Mouse (Mus musculus): Measurements from ENCODE around the gene Kcnh4. TPM values are rescaled to one million over a fixed set of nuclear protein-coding genes. Genes with fewer than 3 reads are reported as not detected.

The Kcnh4 gene
- polyA plus RNA-seq, 1 experiment from 2014 or later = 0.18 TPM

DNA sequence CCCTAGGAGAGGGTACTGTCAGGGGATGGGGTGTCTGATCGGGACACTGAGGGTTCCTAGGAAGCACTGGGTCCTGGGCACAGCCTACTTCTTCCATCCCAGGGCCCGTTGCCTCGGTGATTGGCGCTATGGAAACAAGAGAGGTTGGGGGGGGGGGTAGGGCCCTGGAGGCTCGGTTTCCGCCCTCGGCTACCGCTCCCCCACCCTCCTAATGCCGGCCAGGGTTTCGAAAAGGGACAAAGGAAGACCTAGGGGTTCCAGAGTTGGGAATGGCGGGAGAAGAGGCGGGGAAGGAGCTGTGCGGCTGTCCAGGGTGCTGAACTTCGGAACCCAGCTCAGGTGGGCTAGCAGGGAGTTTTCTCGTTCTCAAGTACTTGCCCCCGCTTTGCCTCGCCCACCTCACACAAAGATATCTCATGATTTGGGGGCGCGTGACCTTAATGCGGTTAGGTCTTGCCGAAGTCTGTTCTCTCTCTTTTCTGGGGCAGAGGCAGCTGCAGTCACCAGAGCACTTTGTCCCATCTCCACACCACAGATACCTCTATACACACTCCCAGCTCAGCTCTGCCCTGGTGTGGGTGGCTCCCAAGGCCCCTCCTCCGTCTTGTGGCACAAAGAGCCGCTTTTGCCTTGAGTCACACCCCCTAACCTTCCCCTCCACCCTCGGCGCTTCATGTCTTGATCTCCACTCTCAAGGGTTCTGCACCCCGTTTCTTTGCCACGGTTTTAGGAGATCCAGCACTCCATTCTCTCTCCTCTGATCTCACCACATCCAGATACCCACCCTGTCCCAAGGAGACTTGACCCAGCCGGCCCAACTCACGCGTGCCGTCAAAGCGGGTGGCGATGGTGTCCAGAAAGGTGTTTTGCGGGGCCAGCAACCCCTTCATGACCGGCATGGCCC lies 783 bp downstream of the Kcnh4 start:
- Histone ChIP-seq H3K9ac (no peak overlapping the region), H3K4me3 (replicated peaks) (peak overlapping the region; percentile 33), H3K36me3 (no peaks in the 10 kb centered on the region), H3K27me3 (replicated peaks) (peaks cover 28% of the 10 kb centered on the region), H3K4me2 (replicated peaks) (peak overlapping the region; percentile 70), H3K4me1 (replicated peaks) (peaks cover 18% of the 10 kb centered on the region), H3K27ac (no peak overlapping the region), H3K9me3 (no peaks in the 10 kb centered on the region)
- WGBS = 2% methylated on average over 35 of the region's 35 CpGs
- peak; percentile 50 for ATAC-seq

DNA sequence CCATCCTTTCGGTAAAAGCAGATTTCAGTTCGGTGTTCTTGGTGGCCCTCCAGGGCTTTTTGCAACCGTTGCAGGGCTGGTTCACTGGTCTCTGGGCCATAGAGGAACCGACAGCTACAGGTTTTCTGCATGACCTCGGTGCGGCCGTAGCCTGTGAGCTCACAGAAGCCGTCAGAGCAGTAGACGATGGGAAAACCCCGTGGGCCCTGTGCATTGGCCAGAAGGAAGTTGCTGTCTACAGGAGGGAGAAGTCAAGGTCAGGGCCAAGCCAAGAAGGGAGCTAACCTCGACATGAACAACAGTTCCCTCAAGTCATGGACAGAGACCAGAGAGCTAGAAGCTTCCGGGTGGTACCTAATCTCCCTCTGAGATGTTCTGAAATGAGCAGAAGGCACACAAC lies 2.2 kb downstream of the Kcnh4 start:
- WGBS = 87% methylated on average over 12 of the region's 12 CpGs
- Histone ChIP-seq H3K4me2 (replicated peaks) (no peak overlapping the region), H3K4me1 (replicated peaks) (peaks cover 18% of the 10 kb centered on the region), H3K27me3 (replicated peaks) (peaks cover 22% of the 10 kb centered on the region), H3K36me3 (no peaks in the 10 kb centered on the region), H3K9ac (no peak overlapping the region), H3K4me3 (replicated peaks) (no peak overlapping the region), H3K9me3 (no peaks in the 10 kb centered on the region), H3K27ac (no peak overlapping the region)
- ATAC-seq = no peak

DNA sequence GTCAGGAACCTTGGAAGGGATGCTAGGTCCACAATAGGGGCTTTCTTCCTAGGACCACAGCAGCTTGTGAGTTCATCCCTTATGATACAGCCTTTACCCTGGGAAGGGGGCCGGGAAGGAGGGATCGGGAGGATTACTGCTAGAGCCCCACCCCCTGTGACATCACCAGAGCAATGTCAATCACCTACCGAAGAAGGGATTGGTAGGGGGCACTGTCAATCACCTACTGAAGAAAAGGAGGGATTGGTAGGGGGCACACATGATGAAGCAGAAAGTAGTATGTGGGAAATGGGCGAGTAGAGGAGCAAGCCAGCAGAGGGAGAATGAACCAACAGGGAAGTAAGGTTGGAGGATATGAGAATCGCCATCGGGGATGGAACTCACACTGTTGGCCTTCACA lies 3.3 kb downstream of the Kcnh4 start:
- ATAC-seq = no peak
- no peak overlapping the region for H3K4me2 ChIP-seq (replicated peaks)
- H3K36me3 ChIP-seq = no peaks in the 10 kb centered on the region
- no peak overlapping the region for H3K9ac ChIP-seq
- H3K4me1 ChIP-seq (replicated peaks) = peaks cover 13% of the 10 kb centered on the region
- H3K27ac ChIP-seq = no peak overlapping the region
- H3K27me3 ChIP-seq (replicated peaks) = peaks cover 19% of the 10 kb centered on the region
- H3K4me3 ChIP-seq (replicated peaks) = no peak overlapping the region
- WGBS = 56% methylated on average over 6 of the region's 6 CpGs
- H3K9me3 ChIP-seq = no peaks in the 10 kb centered on the region

DNA sequence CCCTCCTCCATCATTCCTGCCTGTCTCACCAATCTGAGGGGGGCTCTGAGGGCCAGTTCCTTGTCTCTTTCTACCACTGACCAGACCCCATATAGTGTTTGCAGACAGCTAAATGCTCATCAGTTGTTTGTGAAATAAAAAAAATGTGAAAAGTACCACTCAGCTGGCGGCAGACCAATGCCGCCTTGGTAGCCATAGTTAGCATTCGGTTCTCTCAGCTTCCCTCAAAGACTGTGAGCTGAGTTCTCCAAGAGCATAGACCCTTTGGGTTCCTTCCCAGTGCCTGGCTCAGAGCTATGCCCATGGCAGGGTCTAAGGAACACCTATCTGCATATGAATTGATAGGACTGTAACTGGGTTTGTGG lies 5.1 kb downstream of the Kcnh4 start:
- no peak overlapping the region for H3K4me2 ChIP-seq (replicated peaks)
- H3K27ac ChIP-seq = no peak overlapping the region
- 89% methylated on average over 3 of the region's 3 CpGs for WGBS
- no peaks in the 10 kb centered on the region for H3K36me3 ChIP-seq
- H3K9ac ChIP-seq = no peak overlapping the region
- peaks cover 8% of the 10 kb centered on the region for H3K4me1 ChIP-seq (replicated peaks)
- H3K4me3 ChIP-seq (replicated peaks) = no peak overlapping the region
- ATAC-seq = no peak
- H3K9me3 ChIP-seq = no peaks in the 10 kb centered on the region
- H3K27me3 ChIP-seq (replicated peaks) = peaks cover 16% of the 10 kb centered on the region

DNA sequence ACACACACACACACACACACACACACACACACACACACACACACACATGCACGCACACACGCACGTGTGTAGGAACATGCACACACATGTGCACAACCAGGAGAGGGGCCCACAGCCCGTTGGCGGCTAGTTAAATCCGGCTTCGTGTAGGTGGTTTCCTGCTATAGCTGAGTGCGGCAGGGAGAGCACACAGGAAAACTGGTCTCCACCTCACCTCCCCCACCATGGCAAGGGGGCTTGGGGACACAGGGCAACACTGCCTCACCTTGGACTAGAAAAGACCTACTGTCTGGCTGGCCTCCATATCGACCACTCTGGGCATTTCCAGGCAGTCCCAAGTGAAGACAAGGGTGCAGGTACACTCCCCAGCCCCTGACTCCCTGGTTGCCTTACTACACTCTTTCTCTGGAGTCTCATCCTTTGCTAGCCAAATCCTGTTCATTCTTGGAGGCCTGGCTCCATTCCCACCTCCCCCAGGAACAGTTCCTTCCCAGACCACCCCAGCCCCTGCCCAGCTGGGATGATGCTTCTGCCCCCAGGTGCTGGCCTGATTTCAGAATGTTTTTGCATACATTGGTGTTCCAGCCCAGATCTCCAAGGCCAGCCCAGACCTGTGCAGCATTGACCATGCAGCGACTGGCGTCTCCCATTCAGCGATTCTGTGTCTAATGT lies 5.6 kb downstream of the Kcnh4 start:
- Histone ChIP-seq H3K4me1 (replicated peaks) (peaks cover 3% of the 10 kb centered on the region; the same call in 1 of the 2 replicates), H3K9ac (no peak overlapping the region), H3K4me3 (replicated peaks) (no peak overlapping the region), H3K27ac (no peak overlapping the region), H3K27me3 (replicated peaks) (peaks cover 16% of the 10 kb centered on the region), H3K9me3 (no peaks in the 10 kb centered on the region), H3K4me2 (replicated peaks) (no peak overlapping the region), H3K36me3 (no peaks in the 10 kb centered on the region)
- no peak for ATAC-seq
- 79% methylated on average over 12 of the region's 12 CpGs for WGBS

DNA sequence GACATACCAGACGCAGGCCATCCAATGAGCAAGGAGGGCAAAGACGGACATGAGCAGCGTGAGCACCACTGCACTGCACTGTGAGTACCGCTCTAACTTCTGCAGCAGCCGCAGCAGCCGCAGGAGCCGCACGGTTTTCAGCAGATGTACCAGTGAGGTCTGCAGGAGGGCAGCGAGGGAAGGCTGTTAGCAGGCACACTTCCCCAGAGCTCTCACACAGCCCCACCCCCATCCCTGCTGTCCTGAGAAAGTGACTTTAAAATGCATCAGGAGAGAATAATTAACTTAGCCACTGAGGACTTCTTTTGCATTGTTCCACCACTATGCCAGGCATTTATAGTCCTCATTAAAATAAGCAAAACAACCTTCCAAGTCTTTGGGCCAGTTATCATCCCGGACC lies 7.4 kb downstream of the Kcnh4 start:
- Histone ChIP-seq H3K4me2 (replicated peaks) (no peak overlapping the region), H3K27me3 (replicated peaks) (peaks cover 21% of the 10 kb centered on the region), H3K4me1 (replicated peaks) (no peaks in the 10 kb centered on the region), H3K9ac (no peak overlapping the region), H3K9me3 (no peaks in the 10 kb centered on the region), H3K27ac (no peak overlapping the region), H3K4me3 (replicated peaks) (no peak overlapping the region), H3K36me3 (no peaks in the 10 kb centered on the region)
- ATAC-seq = no peak
- WGBS = 28% methylated on average over 10 of the region's 10 CpGs

DNA sequence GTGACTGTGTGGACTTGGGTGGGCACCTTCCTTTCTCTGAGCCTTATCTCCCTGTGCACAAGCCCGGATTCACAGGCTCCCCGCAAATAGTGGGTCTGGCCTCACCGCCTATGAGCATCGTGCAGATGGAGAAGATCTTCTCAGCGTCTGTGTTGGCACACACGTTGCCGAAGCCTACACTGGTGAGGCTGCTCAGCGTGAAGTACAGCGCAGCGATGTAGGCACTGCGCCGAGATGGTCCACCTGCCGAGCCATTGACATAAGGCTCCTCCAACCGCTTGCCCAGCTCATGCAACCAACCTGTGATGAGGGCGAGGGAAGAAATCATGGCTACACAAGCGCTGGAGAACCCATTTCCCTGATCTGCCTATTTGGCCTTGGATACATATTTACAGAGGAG lies 9.6 kb downstream of the Kcnh4 start:
- Histone ChIP-seq H3K4me3 (replicated peaks) (no peak overlapping the region), H3K4me2 (replicated peaks) (no peak overlapping the region), H3K9me3 (no peaks in the 10 kb centered on the region), H3K4me1 (replicated peaks) (no peaks in the 10 kb centered on the region), H3K36me3 (no peaks in the 10 kb centered on the region), H3K9ac (no peak overlapping the region), H3K27me3 (replicated peaks) (peaks cover 21% of the 10 kb centered on the region), H3K27ac (no peak overlapping the region)
- no peak for ATAC-seq
- 90% methylated on average over 16 of the region's 16 CpGs for WGBS

DNA sequence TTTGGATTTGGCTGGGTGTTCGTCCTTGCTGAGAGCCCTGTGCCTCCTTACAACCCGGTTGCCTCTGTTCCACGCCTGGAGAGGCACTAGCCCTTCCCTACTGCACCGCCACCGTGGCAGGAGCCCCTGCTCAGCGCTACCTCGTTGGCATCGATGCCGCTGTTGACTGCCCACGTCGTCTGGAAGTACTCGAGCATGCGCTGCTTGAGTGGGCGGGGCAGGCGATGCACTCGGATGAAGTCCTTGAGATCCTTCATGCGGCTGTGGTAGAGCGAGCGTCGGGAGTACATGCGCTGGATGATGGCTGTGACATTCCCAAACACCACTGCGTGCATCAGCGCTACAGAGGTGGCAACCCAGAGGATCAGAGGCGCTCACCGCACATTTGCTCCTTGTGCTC lies 10.3 kb downstream of the Kcnh4 start:
- ATAC-seq = no peak
- H3K4me2 ChIP-seq (replicated peaks) = peak overlapping the region; percentile 17; the same call in 1 of the 2 replicates
- peaks cover 21% of the 10 kb centered on the region for H3K27me3 ChIP-seq (replicated peaks)
- no peaks in the 10 kb centered on the region for H3K36me3 ChIP-seq
- 47% methylated on average over 25 of the region's 25 CpGs for WGBS
- H3K9me3 ChIP-seq = no peaks in the 10 kb centered on the region
- no peak overlapping the region for H3K9ac ChIP-seq
- H3K27ac ChIP-seq = no peak overlapping the region
- no peaks in the 10 kb centered on the region for H3K4me1 ChIP-seq (replicated peaks)
- no peak overlapping the region for H3K4me3 ChIP-seq (replicated peaks)

DNA sequence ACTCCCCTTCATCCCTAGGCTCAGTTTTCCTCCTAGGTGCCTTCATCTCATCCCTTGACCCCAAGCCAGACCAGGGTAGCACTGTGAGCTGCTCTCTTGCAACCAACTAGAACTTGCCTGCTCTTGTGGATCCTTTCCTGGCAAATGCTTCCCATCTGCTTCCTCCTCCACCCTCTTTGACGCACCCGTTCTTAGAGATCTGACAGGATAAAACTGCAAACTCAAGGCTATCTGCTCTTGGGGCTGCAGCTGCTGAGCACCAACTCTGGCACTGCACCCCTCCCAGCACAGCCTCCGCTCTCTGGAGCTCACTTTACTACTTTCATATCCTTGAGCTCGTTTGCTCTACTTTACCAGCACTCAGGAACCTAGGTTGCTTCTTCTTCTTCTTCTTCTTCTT lies 11.1 kb downstream of the Kcnh4 start:
- WGBS = 68% methylated on average over 4 of the region's 4 CpGs
- H3K4me2 ChIP-seq (replicated peaks) = no peak overlapping the region
- ATAC-seq = no peak
- no peak overlapping the region for H3K27ac ChIP-seq
- H3K4me3 ChIP-seq (replicated peaks) = no peak overlapping the region
- no peaks in the 10 kb centered on the region for H3K4me1 ChIP-seq (replicated peaks)
- H3K9me3 ChIP-seq = no peaks in the 10 kb centered on the region
- no peaks in the 10 kb centered on the region for H3K36me3 ChIP-seq
- H3K9ac ChIP-seq = no peak overlapping the region
- peaks cover 21% of the 10 kb centered on the region for H3K27me3 ChIP-seq (replicated peaks)

DNA sequence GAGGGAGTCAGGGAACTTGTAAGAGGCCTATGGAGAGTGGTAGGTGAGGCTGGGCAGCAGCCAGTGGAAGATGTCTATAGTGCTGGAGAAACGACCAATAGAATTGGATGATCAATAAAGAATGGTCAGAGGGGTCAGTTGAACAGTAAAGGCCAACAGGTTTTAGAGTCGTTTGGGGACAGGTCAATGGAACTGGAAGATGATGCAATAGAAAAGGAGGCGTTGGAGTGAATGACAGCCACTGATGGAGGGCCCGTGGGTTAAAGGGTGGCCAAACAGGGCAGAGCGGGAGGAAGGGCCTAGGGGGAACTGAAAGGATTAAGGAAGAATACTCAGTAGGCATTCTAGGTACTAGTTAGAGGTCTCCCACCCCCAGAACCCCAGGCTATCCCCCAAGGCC lies 12.6 kb downstream of the Kcnh4 start:
- no peak overlapping the region for H3K27ac ChIP-seq
- no peaks in the 10 kb centered on the region for H3K9me3 ChIP-seq
- H3K36me3 ChIP-seq = no peaks in the 10 kb centered on the region
- 74% methylated on average over 5 of the region's 5 CpGs for WGBS
- H3K4me3 ChIP-seq (replicated peaks) = no peak overlapping the region
- H3K27me3 ChIP-seq (replicated peaks) = peaks cover 21% of the 10 kb centered on the region
- H3K4me2 ChIP-seq (replicated peaks) = no peak overlapping the region
- no peaks in the 10 kb centered on the region for H3K4me1 ChIP-seq (replicated peaks)
- no peak overlapping the region for H3K9ac ChIP-seq
- no peak for ATAC-seq

DNA sequence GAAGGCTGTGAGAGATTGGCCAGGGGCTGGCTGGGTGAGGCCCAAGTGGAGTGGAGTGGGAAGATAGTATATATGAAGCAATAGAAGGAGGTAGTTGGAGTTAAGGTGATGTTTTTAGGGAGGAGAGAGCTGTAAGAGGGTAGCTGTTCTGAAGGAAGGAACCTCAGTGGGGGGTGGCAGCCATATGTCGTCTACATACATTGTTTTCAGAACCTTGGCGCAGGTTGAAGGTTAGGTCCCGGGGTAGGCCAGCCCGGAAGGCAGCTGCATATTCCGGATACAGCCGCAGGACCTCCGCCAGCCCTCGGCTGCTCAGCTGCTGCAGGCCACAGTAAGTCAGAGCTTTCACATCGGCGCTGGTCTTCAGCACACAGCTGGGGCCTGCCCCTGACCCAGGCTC lies 13.2 kb downstream of the Kcnh4 start:
- no peaks in the 10 kb centered on the region for H3K4me1 ChIP-seq (replicated peaks)
- H3K4me3 ChIP-seq (replicated peaks) = no peak overlapping the region
- H3K27ac ChIP-seq = no peak overlapping the region
- ATAC-seq = no peak
- no peak overlapping the region for H3K9ac ChIP-seq
- no peaks in the 10 kb centered on the region for H3K36me3 ChIP-seq
- no peak overlapping the region for H3K4me2 ChIP-seq (replicated peaks)
- 83% methylated on average over 10 of the region's 10 CpGs for WGBS
- H3K27me3 ChIP-seq (replicated peaks) = peaks cover 21% of the 10 kb centered on the region
- H3K9me3 ChIP-seq = no peaks in the 10 kb centered on the region

DNA sequence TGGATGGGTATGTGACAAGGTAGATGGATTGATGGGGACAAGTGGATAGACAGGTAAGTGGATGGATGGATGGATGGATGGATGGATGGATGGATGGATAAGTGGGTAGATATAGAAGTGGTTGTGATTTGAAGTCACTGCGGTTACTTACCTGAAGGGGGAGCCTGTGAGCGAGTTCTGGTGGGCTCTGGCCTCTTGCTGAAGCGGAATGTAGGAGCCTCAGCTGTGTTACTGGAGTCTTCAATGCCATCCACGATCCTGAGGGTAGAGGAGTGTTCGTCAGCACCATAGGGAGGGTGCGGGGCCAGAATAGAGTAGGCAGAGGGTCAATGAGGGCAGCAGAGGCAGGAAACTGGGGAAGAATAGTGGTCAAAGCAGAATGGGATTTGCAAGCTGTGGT lies 14.7 kb downstream of the Kcnh4 start:
- ATAC-seq = no peak
- Histone ChIP-seq H3K4me3 (replicated peaks) (no peak overlapping the region), H3K27ac (no peak overlapping the region), H3K27me3 (replicated peaks) (peaks cover 17% of the 10 kb centered on the region), H3K9ac (no peak overlapping the region), H3K9me3 (no peaks in the 10 kb centered on the region), H3K36me3 (no peaks in the 10 kb centered on the region), H3K4me2 (replicated peaks) (no peak overlapping the region), H3K4me1 (replicated peaks) (no peaks in the 10 kb centered on the region)
- WGBS = 17% methylated on average over 6 of the region's 6 CpGs

DNA sequence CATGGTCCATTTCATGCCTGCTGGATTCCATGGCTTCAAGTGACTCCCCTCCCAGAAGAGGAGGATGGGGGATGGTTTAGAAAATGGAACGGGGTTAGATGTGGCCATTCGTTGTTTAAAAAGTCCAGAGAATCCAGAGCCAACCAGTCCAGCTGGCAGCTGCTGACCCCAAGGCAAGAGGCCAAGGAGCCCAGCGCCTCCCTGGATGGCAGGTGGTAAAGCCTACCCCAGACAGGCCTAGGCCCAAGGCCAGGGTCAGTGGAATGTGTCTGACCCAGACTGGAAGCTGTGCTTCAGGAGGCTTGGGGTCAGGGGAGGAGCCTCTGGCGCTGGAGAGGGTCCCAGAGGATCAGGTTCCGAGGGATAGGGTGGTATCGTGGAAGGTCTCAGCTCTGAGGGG lies 18.4 kb downstream of the Kcnh4 start:
- Histone ChIP-seq H3K27me3 (replicated peaks) (no peaks in the 10 kb centered on the region; the same call in 1 of the 2 replicates), H3K27ac (no peak overlapping the region), H3K9me3 (no peaks in the 10 kb centered on the region), H3K9ac (no peak overlapping the region), H3K4me2 (replicated peaks) (no peak overlapping the region), H3K4me1 (replicated peaks) (peaks cover 9% of the 10 kb centered on the region), H3K4me3 (replicated peaks) (no peak overlapping the region), H3K36me3 (no peaks in the 10 kb centered on the region)
- no peak for ATAC-seq
- 65% methylated on average over 6 of the region's 6 CpGs for WGBS
